Mouse (Mus musculus): Measurements from ENCODE around the gene Tubb4b. TPM values are rescaled to one million over a fixed set of nuclear protein-coding genes. Genes with fewer than 3 reads are reported as not detected.
"Not testable (repeated sequence)": the region's sequence is repeated elsewhere in the genome, so short reads cannot be mapped to it uniquely, and the experiment has no call there.

The Tubb4b gene
- polyA plus RNA-seq, 1 experiment from 2014 or later = 392 TPM

DNA sequence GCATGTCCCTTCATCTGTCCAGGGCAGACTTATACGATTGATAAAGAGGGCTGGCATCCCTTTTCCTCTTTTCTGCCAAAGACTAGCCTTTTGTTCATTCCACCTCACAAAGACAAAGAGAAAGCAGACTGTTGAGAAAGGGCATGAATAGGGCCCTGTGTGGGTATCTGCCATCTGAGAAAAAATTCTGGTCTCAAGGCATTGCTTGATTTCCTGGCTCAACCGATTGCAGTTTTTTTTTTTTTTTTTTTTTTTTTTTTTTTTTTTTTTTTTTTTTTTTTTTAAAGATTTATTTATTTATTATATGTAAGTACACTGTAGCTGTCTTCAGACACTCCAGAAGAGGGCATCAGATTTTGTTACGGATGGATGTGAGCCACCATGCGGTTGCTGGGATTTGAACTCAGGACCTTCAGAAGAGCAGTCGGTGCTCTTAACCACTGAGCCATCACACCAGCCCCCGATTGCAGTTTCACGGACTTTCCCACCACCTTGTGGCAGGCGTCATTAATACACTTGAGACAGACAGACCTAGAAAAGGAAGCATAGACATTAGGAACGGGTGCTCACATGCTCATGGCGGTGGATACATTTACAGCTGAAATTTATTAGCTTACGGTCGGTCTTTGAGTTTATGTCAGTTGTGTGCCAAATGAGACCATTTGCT is 32.1 kb upstream of the Tubb4b start:
- not testable (repeated sequence) for DNase-seq (ENCODE audit: low spot score); H3K27ac ChIP-seq (ENCODE audit: low read depth, low read length); ATAC-seq

DNA sequence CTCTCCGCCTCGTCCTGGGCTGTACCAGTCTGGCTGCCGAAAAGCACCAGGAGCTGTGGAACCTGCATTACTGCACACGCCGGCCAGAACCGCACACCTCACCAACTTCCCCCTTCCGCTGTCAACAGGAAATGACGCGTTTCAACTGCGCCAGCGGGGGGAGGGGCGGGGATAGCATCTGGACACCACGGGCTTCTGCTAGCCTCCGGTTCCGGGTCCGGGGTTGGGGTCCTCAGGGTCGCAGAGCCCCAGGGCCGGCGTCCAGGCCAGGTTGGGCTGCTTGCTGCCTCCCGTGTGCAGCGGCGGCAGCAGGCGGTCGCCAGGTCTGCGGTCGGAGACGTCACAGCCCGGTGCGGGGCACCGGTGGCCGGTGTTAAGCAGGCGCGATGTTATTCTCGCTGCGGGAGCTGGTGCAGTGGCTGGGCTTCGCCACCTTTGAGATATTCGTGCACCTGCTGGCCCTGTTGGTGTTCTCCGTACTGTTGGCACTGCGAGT is 30.8 kb upstream of the Tubb4b start, which contains the start of gene Tmem203:
Gene Tmem203 (plus strand): TSS at position 156 of the 496 bp plus-strand sequence.
- H3K27me3 ChIP-seq (replicated peaks; ENCODE audit: control insufficient read depth, insufficient read depth, low read length) = no peaks in the 10 kb centered on the region
- H3K4me3 ChIP-seq (ENCODE audit: low read depth, low read length) = peak within 1 kb of the TSS; percentile 97
- under 1% methylated on average over 38 of the region's 39 CpGs for WGBS
- peak within 1 kb of the TSS; percentile 86 for H3K9ac ChIP-seq (ENCODE audit: low read length)
- DNase-seq (ENCODE audit: low spot score) (peak; percentile 95), ATAC-seq (peak; percentile 94)
- H3K36me3 ChIP-seq (ENCODE audit: control insufficient read depth, insufficient read depth, low read length) = peaks cover 21% of the 10 kb centered on the region
- H3K27ac ChIP-seq (ENCODE audit: low read depth, low read length) = peak within 1 kb of the TSS; percentile 70
- H3K4me2 ChIP-seq (ENCODE audit: low read length) = peak within 1 kb of the TSS; percentile 96
- no peaks in the 10 kb centered on the region for H3K9me3 ChIP-seq (replicated peaks; ENCODE audit: control insufficient read depth, low read length)
- H3K4me1 ChIP-seq (ENCODE audit: control insufficient read depth, insufficient read depth, low read length) = peaks cover 12% of the 10 kb centered on the region

More for the DNA sequence above, 32.1 kb upstream of the Tubb4b start:
- peak overlapping the region; percentile 96 for H3K4me2 ChIP-seq (ENCODE audit: low read length)
- H3K4me3 ChIP-seq (ENCODE audit: low read depth, low read length) = peak overlapping the region; percentile 97
- H3K4me1 ChIP-seq (ENCODE audit: control insufficient read depth, insufficient read depth, low read length) = peaks cover 12% of the 10 kb centered on the region
- not testable (repeated sequence) for H3K27me3 ChIP-seq (replicated peaks; ENCODE audit: control insufficient read depth, insufficient read depth, low read length); H3K9me3 ChIP-seq (replicated peaks; ENCODE audit: control insufficient read depth, low read length)
- H3K9ac ChIP-seq (ENCODE audit: low read length) = peak overlapping the region; percentile 86; the same call in 1 of the 2 replicates
- H3K36me3 ChIP-seq (ENCODE audit: control insufficient read depth, insufficient read depth, low read length) = peaks cover 11% of the 10 kb centered on the region
- WGBS = 49% methylated on average over 11 of the region's 12 CpGs

DNA sequence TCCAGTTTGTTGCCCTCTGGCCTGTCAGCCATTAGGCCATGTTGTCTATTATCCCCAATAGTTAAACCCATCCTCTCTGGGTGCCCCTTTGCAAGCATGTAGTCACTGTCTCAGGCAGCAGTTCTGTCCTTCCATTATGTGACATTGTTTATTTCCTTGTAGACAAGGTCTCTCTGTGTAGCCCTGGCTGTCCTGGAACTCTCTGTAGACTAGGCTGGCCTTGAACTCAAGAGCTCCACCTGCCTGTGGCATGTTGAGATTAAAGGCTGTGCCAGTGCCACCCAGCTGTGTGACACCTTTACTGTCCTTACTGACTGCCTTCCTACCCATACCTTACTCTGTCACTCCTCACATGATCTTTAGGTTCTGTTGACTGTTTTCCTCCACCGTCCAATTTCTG is 27.8 kb upstream of the Tubb4b start:
- no peaks in the 10 kb centered on the region for H3K9me3 ChIP-seq (replicated peaks; ENCODE audit: control insufficient read depth, low read length)
- ATAC-seq = no peak
- H3K4me2 ChIP-seq (ENCODE audit: low read length) = no peak overlapping the region
- peaks cover 51% of the 10 kb centered on the region for H3K36me3 ChIP-seq (ENCODE audit: control insufficient read depth, insufficient read depth, low read length)
- no peak overlapping the region for H3K27ac ChIP-seq (ENCODE audit: low read depth, low read length)
- no peak overlapping the region for H3K9ac ChIP-seq (ENCODE audit: low read length)
- no peak overlapping the region for H3K4me3 ChIP-seq (ENCODE audit: low read depth, low read length)
- H3K27me3 ChIP-seq (replicated peaks; ENCODE audit: control insufficient read depth, insufficient read depth, low read length) = no peaks in the 10 kb centered on the region
- WGBS = 90% methylated on average over 1 of the region's 1 CpGs
- peaks cover 12% of the 10 kb centered on the region for H3K4me1 ChIP-seq (ENCODE audit: control insufficient read depth, insufficient read depth, low read length)
- no peak for DNase-seq (ENCODE audit: low spot score)

DNA sequence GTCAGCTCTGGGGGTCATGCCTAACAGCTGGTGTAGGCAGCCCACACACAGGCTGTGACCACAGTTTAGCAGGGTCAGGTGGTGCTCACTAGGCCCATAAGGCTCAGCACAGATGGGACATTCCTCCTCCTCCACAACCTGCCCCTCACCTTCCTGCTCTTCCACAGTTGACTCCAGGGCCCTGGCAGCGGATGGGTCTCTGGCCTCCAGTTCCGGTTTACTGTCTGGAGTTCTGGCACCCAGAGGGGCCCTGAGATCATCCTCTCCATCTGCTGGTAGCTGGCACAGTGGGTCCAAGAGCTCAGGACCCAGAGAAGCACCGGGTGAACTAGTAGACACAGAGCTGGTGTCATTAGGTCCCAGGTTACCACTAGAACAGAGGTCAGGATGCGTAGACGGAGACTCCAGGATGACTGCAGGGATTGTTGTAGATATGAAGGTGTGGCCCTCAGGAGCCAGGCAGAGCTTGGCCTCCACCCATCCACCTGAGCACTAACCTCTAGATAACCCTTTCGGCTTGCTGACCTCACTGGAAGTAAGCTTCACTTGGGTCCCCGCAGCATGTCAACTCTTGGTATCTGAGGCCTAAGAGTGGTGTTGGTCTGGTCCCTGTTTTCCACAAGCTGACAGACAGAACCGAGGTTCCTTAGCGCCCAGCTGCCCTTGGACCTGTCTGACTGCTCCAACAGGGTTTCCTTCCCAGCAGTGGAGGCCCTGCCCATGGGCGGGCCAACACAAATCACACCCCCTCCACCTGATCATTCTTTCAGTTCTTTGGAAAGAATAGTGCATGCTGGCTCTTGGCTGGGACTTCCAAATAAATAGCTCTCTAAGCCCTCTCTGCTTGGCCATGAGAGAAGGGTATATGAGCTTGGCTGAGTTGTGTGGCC is 21.9 kb upstream of the Tubb4b start, which contains the start of gene AL732309.1:
Gene AL732309.1 (minus strand): TSS at position 681 of the 890 bp plus-strand sequence.
- ATAC-seq (no peak), DNase-seq (ENCODE audit: low spot score) (no peak)
- no peak within 1 kb of the TSS for H3K4me2 ChIP-seq (ENCODE audit: low read length)
- H3K36me3 ChIP-seq (ENCODE audit: control insufficient read depth, insufficient read depth, low read length) = peaks cover 66% of the 10 kb centered on the region
- no peaks in the 10 kb centered on the region for H3K9me3 ChIP-seq (replicated peaks; ENCODE audit: control insufficient read depth, low read length)
- no peak within 1 kb of the TSS for H3K4me3 ChIP-seq (ENCODE audit: low read depth, low read length)
- peaks cover 7% of the 10 kb centered on the region for H3K4me1 ChIP-seq (ENCODE audit: control insufficient read depth, insufficient read depth, low read length)
- H3K27me3 ChIP-seq (replicated peaks; ENCODE audit: control insufficient read depth, insufficient read depth, low read length) = no peaks in the 10 kb centered on the region
- no peak within 1 kb of the TSS for H3K27ac ChIP-seq (ENCODE audit: low read depth, low read length)
- WGBS = 90% methylated on average over 10 of the region's 10 CpGs
- H3K9ac ChIP-seq (ENCODE audit: low read length) = no peak within 1 kb of the TSS

DNA sequence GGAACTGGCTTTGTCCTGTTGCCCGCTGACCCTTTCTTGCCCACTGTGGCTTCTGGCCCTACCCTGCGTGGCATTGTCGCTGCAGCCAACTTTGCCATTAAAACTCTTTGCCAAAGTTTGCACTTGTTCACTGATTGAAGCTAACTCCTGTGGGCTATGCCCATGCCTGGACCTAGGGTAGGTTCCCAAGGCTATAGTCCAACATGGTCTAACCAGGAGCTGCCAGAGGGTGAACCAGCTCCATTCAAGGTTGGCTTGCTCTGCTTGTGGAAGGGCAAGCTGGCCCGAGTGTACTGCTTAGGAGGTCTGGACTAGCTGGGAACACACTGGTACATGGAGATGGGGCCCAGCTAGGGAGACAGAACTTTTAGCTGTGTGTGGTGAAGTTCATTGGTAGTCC is 19.6 kb upstream of the Tubb4b start:
- peaks cover 45% of the 10 kb centered on the region for H3K36me3 ChIP-seq (ENCODE audit: control insufficient read depth, insufficient read depth, low read length)
- H3K4me3 ChIP-seq (ENCODE audit: low read depth, low read length) = no peak overlapping the region
- no peak overlapping the region for H3K4me2 ChIP-seq (ENCODE audit: low read length)
- peaks cover 15% of the 10 kb centered on the region for H3K4me1 ChIP-seq (ENCODE audit: control insufficient read depth, insufficient read depth, low read length)
- H3K27me3 ChIP-seq (replicated peaks; ENCODE audit: control insufficient read depth, insufficient read depth, low read length) = no peaks in the 10 kb centered on the region
- ATAC-seq = no peak
- no peaks in the 10 kb centered on the region for H3K9me3 ChIP-seq (replicated peaks; ENCODE audit: control insufficient read depth, low read length)
- no peak for DNase-seq (ENCODE audit: low spot score)
- no peak overlapping the region for H3K27ac ChIP-seq (ENCODE audit: low read depth, low read length)
- WGBS = 93% methylated on average over 4 of the region's 4 CpGs
- H3K9ac ChIP-seq (ENCODE audit: low read length) = no peak overlapping the region

DNA sequence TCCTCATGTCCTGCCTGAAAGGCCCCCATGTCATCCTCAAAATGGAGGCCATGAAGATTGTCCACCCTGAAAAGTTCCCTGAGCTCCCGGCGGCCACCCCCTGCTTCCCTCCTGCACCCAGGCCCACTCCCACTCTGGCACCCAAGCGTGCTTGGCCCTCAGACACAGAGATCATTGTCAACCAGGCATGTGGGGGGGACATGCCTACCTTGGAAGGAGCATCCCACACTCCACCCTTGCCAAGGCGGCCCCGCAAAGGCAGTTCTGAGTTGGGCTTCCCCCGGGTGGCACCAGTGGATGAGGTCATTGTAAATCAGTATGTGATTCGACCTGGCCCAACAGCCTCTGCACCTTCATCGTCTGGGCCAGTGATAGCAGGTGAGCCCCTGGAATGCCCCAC is 18.8 kb upstream of the Tubb4b start:
- no peak overlapping the region for H3K27ac ChIP-seq (ENCODE audit: low read depth, low read length)
- peaks cover 15% of the 10 kb centered on the region for H3K4me1 ChIP-seq (ENCODE audit: control insufficient read depth, insufficient read depth, low read length)
- H3K4me3 ChIP-seq (ENCODE audit: low read depth, low read length) = peak overlapping the region; percentile 66
- no peak for DNase-seq (ENCODE audit: low spot score)
- H3K9ac ChIP-seq (ENCODE audit: low read length) = peak overlapping the region; percentile 83; the same call in 1 of the 2 replicates
- peak overlapping the region; percentile 93 for H3K4me2 ChIP-seq (ENCODE audit: low read length)
- peaks cover 37% of the 10 kb centered on the region for H3K36me3 ChIP-seq (ENCODE audit: control insufficient read depth, insufficient read depth, low read length)
- 84% methylated on average over 8 of the region's 8 CpGs for WGBS
- no peaks in the 10 kb centered on the region for H3K9me3 ChIP-seq (replicated peaks; ENCODE audit: control insufficient read depth, low read length)
- H3K27me3 ChIP-seq (replicated peaks; ENCODE audit: control insufficient read depth, insufficient read depth, low read length) = no peaks in the 10 kb centered on the region
- ATAC-seq = no peak

DNA sequence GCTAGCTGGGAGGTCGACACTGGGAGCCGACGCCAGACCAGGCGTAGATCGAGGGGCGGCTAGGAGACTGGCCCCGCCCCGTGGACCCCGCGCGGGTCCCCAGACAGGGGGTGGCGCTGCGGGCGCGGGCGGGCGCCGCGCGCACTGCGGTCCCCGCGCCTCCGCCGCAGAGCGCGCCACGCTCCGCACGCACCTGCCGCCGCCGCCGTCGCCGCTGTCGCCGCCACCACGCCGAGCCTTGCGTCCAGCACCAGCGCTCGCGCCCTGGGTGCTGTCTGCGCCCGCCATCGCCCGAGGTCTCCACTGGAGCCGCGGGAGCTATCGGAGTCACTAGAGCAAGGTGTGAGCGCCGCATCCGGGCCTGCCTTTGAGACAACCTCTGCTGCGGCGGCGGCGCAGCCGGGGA is 17.6 kb upstream of the Tubb4b start, which contains the start of the genes Rnf208 and Cysrt1:
Gene Rnf208 (plus strand): TSS at position 155 of the 406 bp plus-strand sequence.
Gene Cysrt1 (minus strand): TSS at position 352 of the 406 bp plus-strand sequence.
- Histone ChIP-seq H3K9me3 (replicated peaks; ENCODE audit: control insufficient read depth, low read length) (no peaks in the 10 kb centered on the region), H3K4me1 (ENCODE audit: control insufficient read depth, insufficient read depth, low read length) (peaks cover 15% of the 10 kb centered on the region), H3K9ac (ENCODE audit: low read length) (peak within 1 kb of the TSS; percentile 83), H3K27me3 (replicated peaks; ENCODE audit: control insufficient read depth, insufficient read depth, low read length) (no peaks in the 10 kb centered on the region), H3K36me3 (ENCODE audit: control insufficient read depth, insufficient read depth, low read length) (peaks cover 25% of the 10 kb centered on the region), H3K4me2 (ENCODE audit: low read length) (peak within 1 kb of the TSS; percentile 93), H3K27ac (ENCODE audit: low read depth, low read length) (no peak within 1 kb of the TSS), H3K4me3 (ENCODE audit: low read depth, low read length) (peak within 1 kb of the TSS; percentile 66)
- DNase-seq (ENCODE audit: low spot score) (peak; percentile 55), ATAC-seq (peak; percentile 57)
- WGBS = under 1% methylated on average over 13 of the region's 59 CpGs

DNA sequence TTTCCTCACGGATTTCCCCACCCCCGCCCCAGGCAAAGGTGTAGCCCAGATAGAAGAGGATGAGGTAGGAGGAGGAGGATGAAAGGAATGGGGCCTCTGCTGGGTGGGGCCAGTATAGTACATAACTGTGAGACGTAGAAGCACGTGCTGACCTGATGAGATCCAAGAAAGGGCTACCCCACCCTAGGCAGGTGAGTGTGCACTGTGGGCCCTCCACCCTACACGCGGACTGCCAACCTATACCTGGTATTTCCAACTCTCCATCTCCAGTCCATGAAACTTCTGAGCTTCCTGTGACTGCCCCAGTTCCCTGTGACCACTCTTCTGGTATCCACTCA is 16.9 kb upstream of the Tubb4b start:
- Histone ChIP-seq H3K9ac (ENCODE audit: low read length) (peak overlapping the region; percentile 83), H3K36me3 (ENCODE audit: control insufficient read depth, insufficient read depth, low read length) (peaks cover 22% of the 10 kb centered on the region; the same call in 1 of the 2 replicates), H3K4me1 (ENCODE audit: control insufficient read depth, insufficient read depth, low read length) (peaks cover 15% of the 10 kb centered on the region), H3K4me2 (ENCODE audit: low read length) (peak overlapping the region; percentile 93), H3K4me3 (ENCODE audit: low read depth, low read length) (peak overlapping the region; percentile 66), H3K9me3 (replicated peaks; ENCODE audit: control insufficient read depth, low read length) (no peaks in the 10 kb centered on the region), H3K27ac (ENCODE audit: low read depth, low read length) (no peak overlapping the region), H3K27me3 (replicated peaks; ENCODE audit: control insufficient read depth, insufficient read depth, low read length) (no peaks in the 10 kb centered on the region)
- 17% methylated on average over 6 of the region's 6 CpGs for WGBS
- peak; percentile 19 for ATAC-seq
- no peak for DNase-seq (ENCODE audit: low spot score)
